Mouse (Mus musculus) small intestine, adult 2 months (tissue): ENCODE results near the gene Rab3ip.
A peak's percentile ranks its signal among the peaks of the same experiment; 100 is the strongest.

Experiments
- CTCF ChIP-seq: fragments of 200-500 bp; IDR thresholded peaks from 2 replicates; pipeline ENCODE4 v1.5.1; 2012; ENCODE audit warnings: low read depth, mild to moderate bottlenecking, control low read depth, inconsistent platforms, low read length, moderate library complexity, mixed read lengths; ENCODE audit not compliant: insufficient replicate concordance, insufficient read length; ENCODE audit errors: extremely low read depth
- POLR2A ChIP-seq: fragments of 200-500 bp; IDR thresholded peaks from 2 replicates; pipeline ENCODE4 v1.6.1; 2012; ENCODE audit warnings: low read depth, mild to moderate bottlenecking, control low read depth, inconsistent platforms, low read length, moderate library complexity

DNA sequence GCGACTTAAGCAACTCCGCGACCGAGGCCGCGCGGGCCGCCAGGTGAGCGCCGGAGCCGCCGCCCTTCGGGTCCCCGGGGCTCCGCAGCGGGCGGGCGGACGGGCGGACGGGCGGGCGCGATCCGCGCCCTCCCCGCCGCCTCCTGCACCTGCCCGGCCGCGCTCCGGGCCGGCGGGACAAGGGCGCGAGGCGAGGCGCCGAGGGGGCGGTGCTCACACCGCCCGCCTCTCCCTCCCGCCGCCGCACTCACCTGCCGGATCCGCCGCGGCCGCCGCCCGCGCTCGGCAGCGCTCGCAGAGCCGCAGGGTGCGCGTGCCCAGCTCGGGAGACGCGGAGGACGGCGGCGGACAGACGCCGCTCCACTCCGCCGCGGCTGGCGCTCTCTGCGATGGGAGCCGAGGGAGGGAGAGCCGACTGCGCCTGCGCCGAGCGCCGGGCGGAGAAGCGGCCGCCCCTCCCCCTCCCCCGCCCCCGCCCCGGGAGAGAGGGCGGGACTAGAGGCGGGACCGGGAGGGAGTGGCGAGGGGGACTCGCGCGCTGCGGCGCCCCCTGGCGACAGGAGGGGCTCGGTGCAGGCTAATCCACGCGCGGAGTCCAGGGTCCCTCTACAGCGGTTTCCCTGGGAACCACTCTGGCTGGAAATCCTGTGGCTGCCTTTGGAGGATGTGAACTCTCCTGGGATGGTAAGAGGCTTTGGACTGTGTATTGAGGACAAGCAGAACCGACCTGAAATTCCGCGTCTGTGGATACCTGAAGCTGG, at the start of gene Rab3ip:
- TF ChIP-seq CTCF (peak; percentile 88), POLR2A (peak; percentile 76)
